Mouse (Mus musculus): ENCODE data around the gene Ccdc85c.

Gene Ccdc85c

GRCm38 (mm10) chr12:108240401-108240890 lies 34.8 kb downstream of the Ccdc85c start:
- no peak for DNase-seq (ENCODE audit: low read depth)

GRCm38 (mm10) chr12:108239441-108239840 lies 35.8 kb downstream of the Ccdc85c start:
- no peak for DNase-seq (ENCODE audit: low read depth)

- DNase-seq (ENCODE audit: low read depth): no peak
Measured at GRCm38 (mm10) chr12:108238395-108239035, 36.7 kb downstream of the Ccdc85c start.

- DNase-seq (ENCODE audit: low read depth): no peak
Measured at GRCm38 (mm10) chr12:108237300-108238006, 37.8 kb downstream of the Ccdc85c start.

GRCm38 (mm10) chr12:108235976-108236555 lies 39.2 kb downstream of the Ccdc85c start:
- DNase-seq (ENCODE audit: low read depth): no peak

- DNase-seq (ENCODE audit: low read depth): no peak
Measured at GRCm38 (mm10) chr12:108234832-108235602, 40.2 kb downstream of the Ccdc85c start.

- DNase-seq (ENCODE audit: low read depth): no peak
Measured at GRCm38 (mm10) chr12:108233736-108234135, 41.5 kb downstream of the Ccdc85c start.

GRCm38 (mm10) chr12:108231901-108232300 lies 43.3 kb downstream of the Ccdc85c start:
- DNase-seq (ENCODE audit: low read depth): no peak

- DNase-seq (ENCODE audit: low read depth): no peak
Measured at GRCm38 (mm10) chr12:108230821-108231794, 44.1 kb downstream of the Ccdc85c start.

- DNase-seq (ENCODE audit: low read depth): no peak
Measured at GRCm38 (mm10) chr12:108230077-108230476, 45.1 kb downstream of the Ccdc85c start.

GRCm38 (mm10) chr12:108227527-108227926 lies 47.7 kb downstream of the Ccdc85c start:
- no peak for DNase-seq (ENCODE audit: low read depth)

GRCm38 (mm10) chr12:108226941-108227340 lies 48.3 kb downstream of the Ccdc85c start:
- DNase-seq (ENCODE audit: low read depth): no peak

- DNase-seq (ENCODE audit: low read depth): no peak
Measured at GRCm38 (mm10) chr12:108226216-108226615, 49.0 kb downstream of the Ccdc85c start.

GRCm38 (mm10) chr12:108225781-108226180 lies 49.4 kb downstream of the Ccdc85c start:
- DNase-seq (ENCODE audit: low read depth): no peak

GRCm38 (mm10) chr12:108223357-108223756 lies 51.9 kb downstream of the Ccdc85c start:
- no peak for DNase-seq (ENCODE audit: low read depth)

- no peak for DNase-seq (ENCODE audit: low read depth)
Measured at GRCm38 (mm10) chr12:108221712-108222111, 53.5 kb downstream of the Ccdc85c start.

- DNase-seq (ENCODE audit: low read depth): no peak
Measured at GRCm38 (mm10) chr12:108221206-108221605, 54.0 kb downstream of the Ccdc85c start.

- DNase-seq (ENCODE audit: low read depth): no peak
Measured at GRCm38 (mm10) chr12:108220621-108221020, 54.6 kb downstream of the Ccdc85c start.

GRCm38 (mm10) chr12:108219825-108220616 lies 55.2 kb downstream of the Ccdc85c start:
- DNase-seq (ENCODE audit: low read depth): no peak

GRCm38 (mm10) chr12:108219163-108219562 lies 56.1 kb downstream of the Ccdc85c start:
- no peak for DNase-seq (ENCODE audit: low read depth)

All from c-Kit-positive CD71-positive TER-119-negative erythroid progenitor cells, embryonic 14.5 days (primary cell).